Mouse (Mus musculus): ENCODE measurements around the gene Ppif.

GRCm38 (mm10) chr14:25664310-25664695 lies 29.7 kb upstream of the Ppif start:
- TF ChIP-seq CTCF (IDR thresholded peaks at IDR 0.05; ENCODE audit: borderline replicate concordance, extremely low read depth, insufficient read depth, insufficient read length) (no peak), POLR2A (IDR thresholded peaks at IDR 0.05; ENCODE audit: borderline replicate concordance, extremely low read depth, insufficient read depth, insufficient read length, poor library complexity, severe bottlenecking) (no peak)

All from brain, embryonic 14.5 days (tissue).